Mouse (Mus musculus) neural tube, embryonic 13.5 days (tissue): ENCODE data around the gene Eed. TPM values are rescaled to one million over a fixed set of nuclear protein-coding genes. Genes with fewer than 3 reads are reported as not detected.
A peak's percentile ranks its signal among the peaks of the same experiment; 100 is the strongest.

Experiments used
- ATAC-seq: fragments of 200-750 bp; cut with Nextera tagmentation; 2 replicates; pipeline ENCODE4 v1.8.0; 2017; ENCODE audit warnings: low read depth, mild to moderate bottlenecking, moderate TSS enrichment, moderate library complexity
- H3K27ac ChIP-seq: fragments of 300-500 bp; sonication (generic); replicated peaks from 2 replicates; pipeline ENCODE4 v1.5.1; 2015; ENCODE audit warnings: moderate library complexity, mild to moderate bottlenecking, inconsistent platforms
- H3K27me3 ChIP-seq: fragments of 300-500 bp; sonication (generic); 2 replicates; pipeline ENCODE4 v1.6.1; 2015; ENCODE audit warnings: mild to moderate bottlenecking, inconsistent platforms
- H3K36me3 ChIP-seq: fragments of 300-500 bp; sonication (generic); 2 replicates; pipeline ENCODE4 v1.6.1; 2015; ENCODE audit warnings: mild to moderate bottlenecking, inconsistent platforms
- H3K4me1 ChIP-seq: fragments of 300-500 bp; sonication (generic); replicated peaks from 2 replicates; pipeline ENCODE4 v1.6.1; 2015; ENCODE audit warnings: inconsistent platforms
- H3K4me2 ChIP-seq: fragments of 300-500 bp; sonication (generic); 2 replicates; pipeline ENCODE4 v1.6.1; 2015; ENCODE audit warnings: inconsistent platforms, mild to moderate bottlenecking, moderate library complexity
- H3K4me3 ChIP-seq: fragments of 300-500 bp; sonication (generic); 2 replicates; pipeline ENCODE4 v1.5.1; 2015; ENCODE audit warnings: mild to moderate bottlenecking, inconsistent platforms
- H3K9ac ChIP-seq: fragments of 300-500 bp; sonication (generic); 2 replicates; pipeline ENCODE4 v1.6.1; 2015; ENCODE audit warnings: moderate library complexity, mild to moderate bottlenecking, inconsistent platforms
- H3K9me3 ChIP-seq: fragments of 300-500 bp; sonication (generic); 2 replicates; pipeline ENCODE4 v1.6.1; 2016; ENCODE audit warnings: inconsistent platforms
- WGBS: fragments of 180-500 bp; shearing (Covaris S2); methylation state at CpG from one replicate; pipeline ENCODE4 v1.1.7; 2015; 5-methylcytosine and 5-hydroxymethylcytosine counted together
- polyA plus RNA-seq: library from polyadenylated mRNA; unstranded; fragments of >200 nt; fragmentation: Nextera tagmentation; extraction: Ambion mirVana; gene quantifications from 2 replicates; pipeline ENCODE4 v1.2.1, GENCODE M21; 2015

Eed gene
- polyA plus RNA-seq, 1 experiment from 2014 or later = 35.4 TPM

- Histone ChIP-seq H3K4me3 (peak overlapping the region; percentile 90), H3K27ac (peak overlapping the region; percentile 99), H3K4me2 (peak overlapping the region; percentile 89), H3K9ac (peak overlapping the region; percentile 83), H3K9me3 (no peaks in the 10 kb centered on the region), H3K36me3 (peaks cover 17% of the 10 kb centered on the region), H3K27me3 (no peaks in the 10 kb centered on the region), H3K4me1 (peaks cover 27% of the 10 kb centered on the region)
- peak; percentile 3; the same call in 1 of the 2 replicates for ATAC-seq
- 4% methylated on average over 23 of the region's 23 CpGs for WGBS
These were observed 1.2 kb downstream of the Eed start for GRCm38 (mm10) chr7:89979432-89980130.

- H3K9ac ChIP-seq = no peak overlapping the region
- WGBS = 94% methylated on average over 7 of the region's 7 CpGs
These were observed 4.0 kb downstream of the Eed start for GRCm38 (mm10) chr7:89976796-89977195.

GRCm38 (mm10) chr7:89975571-89975970, 5.2 kb downstream of the Eed start:
- Histone ChIP-seq H3K27ac (no peak overlapping the region), H3K4me2 (no peak overlapping the region), H3K4me3 (no peak overlapping the region), H3K9me3 (no peaks in the 10 kb centered on the region), H3K9ac (no peak overlapping the region), H3K4me1 (peaks cover 19% of the 10 kb centered on the region), H3K36me3 (peaks cover 32% of the 10 kb centered on the region), H3K27me3 (no peaks in the 10 kb centered on the region)
- ATAC-seq = no peak
- WGBS = 80% methylated on average over 1 of the region's 1 CpGs

More at GRCm38 (mm10) chr7:89976796-89977195, 4.0 kb downstream of the Eed start:
- no peak for ATAC-seq
- Histone ChIP-seq H3K9me3 (no peaks in the 10 kb centered on the region), H3K4me2 (no peak overlapping the region), H3K27me3 (no peaks in the 10 kb centered on the region), H3K27ac (no peak overlapping the region), H3K36me3 (peaks cover 27% of the 10 kb centered on the region), H3K4me1 (peaks cover 23% of the 10 kb centered on the region), H3K4me3 (no peak overlapping the region)

GRCm38 (mm10) chr7:89967235-89967634, 13.5 kb downstream of the Eed start:
- no peak overlapping the region for H3K9ac ChIP-seq
- WGBS = 85% methylated on average over 2 of the region's 2 CpGs
- H3K9me3 ChIP-seq = no peaks in the 10 kb centered on the region
- no peaks in the 10 kb centered on the region for H3K4me1 ChIP-seq
- ATAC-seq = no peak
- no peak overlapping the region for H3K4me2 ChIP-seq
- H3K27ac ChIP-seq = no peak overlapping the region
- no peak overlapping the region for H3K4me3 ChIP-seq
- H3K27me3 ChIP-seq = no peaks in the 10 kb centered on the region
- peaks cover 68% of the 10 kb centered on the region for H3K36me3 ChIP-seq

- Histone ChIP-seq H3K27ac (no peak overlapping the region), H3K36me3 (peaks cover 71% of the 10 kb centered on the region), H3K27me3 (no peaks in the 10 kb centered on the region), H3K4me1 (no peaks in the 10 kb centered on the region), H3K4me3 (no peak overlapping the region), H3K9ac (no peak overlapping the region), H3K4me2 (no peak overlapping the region), H3K9me3 (no peaks in the 10 kb centered on the region)
- no peak for ATAC-seq
- WGBS = 89% methylated on average over 1 of the region's 1 CpGs
These were observed 14.0 kb downstream of the Eed start for GRCm38 (mm10) chr7:89966771-89967170.

GRCm38 (mm10) chr7:89963135-89963534, 17.6 kb downstream of the Eed start:
- Histone ChIP-seq H3K27me3 (no peaks in the 10 kb centered on the region), H3K9me3 (no peaks in the 10 kb centered on the region), H3K4me1 (no peaks in the 10 kb centered on the region), H3K4me2 (no peak overlapping the region), H3K9ac (no peak overlapping the region), H3K36me3 (peaks cover 66% of the 10 kb centered on the region), H3K27ac (no peak overlapping the region), H3K4me3 (no peak overlapping the region)
- no peak for ATAC-seq

- WGBS = 50% methylated on average over 5 of the region's 5 CpGs
- no peaks in the 10 kb centered on the region for H3K27me3 ChIP-seq
- no peak overlapping the region for H3K4me2 ChIP-seq
- no peak for ATAC-seq
- peaks cover 54% of the 10 kb centered on the region for H3K36me3 ChIP-seq
- no peaks in the 10 kb centered on the region for H3K4me1 ChIP-seq
- no peak overlapping the region for H3K4me3 ChIP-seq
- H3K27ac ChIP-seq = no peak overlapping the region
- H3K9me3 ChIP-seq = no peaks in the 10 kb centered on the region
- H3K9ac ChIP-seq = no peak overlapping the region
These were observed 23.5 kb downstream of the Eed start for GRCm38 (mm10) chr7:89957300-89957699.

- Histone ChIP-seq H3K27ac (no peak overlapping the region), H3K4me1 (no peaks in the 10 kb centered on the region), H3K27me3 (no peaks in the 10 kb centered on the region), H3K9ac (no peak overlapping the region), H3K4me3 (no peak overlapping the region), H3K9me3 (no peaks in the 10 kb centered on the region), H3K4me2 (no peak overlapping the region), H3K36me3 (peaks cover 32% of the 10 kb centered on the region)
- ATAC-seq = no peak
- WGBS = 89% methylated on average over 5 of the region's 5 CpGs
These were observed 26.5 kb downstream of the Eed start for GRCm38 (mm10) chr7:89954261-89954660.

- Histone ChIP-seq H3K27ac (no peak overlapping the region), H3K4me2 (no peak overlapping the region), H3K36me3 (peaks cover 5% of the 10 kb centered on the region), H3K4me3 (no peak overlapping the region), H3K4me1 (no peaks in the 10 kb centered on the region), H3K9me3 (no peaks in the 10 kb centered on the region), H3K9ac (no peak overlapping the region), H3K27me3 (no peaks in the 10 kb centered on the region)
- WGBS = 78% methylated on average over 4 of the region's 4 CpGs
- no peak for ATAC-seq
These were observed 31.4 kb downstream of the Eed start for GRCm38 (mm10) chr7:89949403-89949802.

- WGBS = 88% methylated on average over 7 of the region's 7 CpGs
- H3K4me1 ChIP-seq = no peaks in the 10 kb centered on the region
- no peaks in the 10 kb centered on the region for H3K27me3 ChIP-seq
- no peak overlapping the region for H3K27ac ChIP-seq
- H3K9ac ChIP-seq = no peak overlapping the region
- no peak for ATAC-seq
- no peak overlapping the region for H3K4me3 ChIP-seq
- no peaks in the 10 kb centered on the region for H3K9me3 ChIP-seq
- H3K4me2 ChIP-seq = no peak overlapping the region
- no peaks in the 10 kb centered on the region for H3K36me3 ChIP-seq
These were observed 32.8 kb downstream of the Eed start for GRCm38 (mm10) chr7:89948026-89948425.

- WGBS = under 1% methylated on average over 45 of the region's 45 CpGs
- Histone ChIP-seq H3K4me1 (peaks cover 11% of the 10 kb centered on the region), H3K4me3 (peak within 1 kb of the TSS; percentile 87), H3K36me3 (no peaks in the 10 kb centered on the region), H3K4me2 (peak within 1 kb of the TSS; percentile 73), H3K9me3 (no peaks in the 10 kb centered on the region), H3K27ac (peak within 1 kb of the TSS; percentile 82), H3K9ac (peak within 1 kb of the TSS; percentile 84), H3K27me3 (no peaks in the 10 kb centered on the region)
- peak; percentile 100 for ATAC-seq
These were observed 40.0 kb downstream of the Eed start, which contains the start of gene Hikeshi for GRCm38 (mm10) chr7:89940571-89941463. TSS of gene Hikeshi (minus strand) at chr7:89941204.
